Mouse (Mus musculus): ENCODE results near the gene Gtf2f2.
"Not testable (repeated sequence)": the region's sequence is repeated elsewhere in the genome, so short reads cannot be mapped to it uniquely, and the experiment has no call there.

Gtf2f2 gene

DNA sequence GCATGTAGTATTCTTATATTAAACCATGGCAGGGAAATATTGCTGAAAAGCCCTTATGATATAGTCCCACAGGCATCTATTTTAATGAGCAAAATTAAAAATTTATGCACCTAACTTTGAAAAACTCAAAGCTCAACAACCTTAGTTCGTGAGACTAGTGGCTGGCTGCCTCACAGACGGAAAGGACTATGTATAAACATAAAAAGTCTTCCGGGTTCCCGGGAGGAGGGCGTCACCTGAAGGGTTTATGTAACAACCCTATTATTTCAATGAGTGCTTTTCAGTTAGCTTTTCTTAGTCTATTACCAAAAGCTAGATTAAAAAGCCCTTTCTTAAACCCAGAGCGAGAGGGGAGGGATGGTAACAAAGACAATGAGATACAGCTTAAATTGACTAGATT is 98.7 kb downstream of the Gtf2f2 start:
- no peak for DNase-seq

DNA sequence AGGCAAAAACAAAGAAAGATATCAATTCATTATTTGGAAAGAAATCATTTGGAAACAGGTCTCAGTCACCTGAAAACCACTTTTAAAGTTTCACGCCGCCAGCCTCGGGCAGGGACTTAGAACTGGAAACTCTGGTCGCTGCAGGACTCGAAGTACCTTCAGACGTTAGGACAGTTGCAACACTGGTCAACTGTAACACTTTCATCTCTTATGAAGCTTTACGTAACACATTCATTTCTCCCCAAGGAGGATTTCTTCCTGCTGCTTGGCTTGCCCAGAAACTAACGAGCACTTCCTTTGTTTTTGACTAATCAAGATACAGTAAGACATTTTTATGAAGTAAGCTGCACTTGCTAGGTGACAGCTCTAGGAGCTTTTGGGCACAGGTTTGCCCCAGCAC is 103.7 kb downstream of the Gtf2f2 start:
- no peak for DNase-seq

DNA sequence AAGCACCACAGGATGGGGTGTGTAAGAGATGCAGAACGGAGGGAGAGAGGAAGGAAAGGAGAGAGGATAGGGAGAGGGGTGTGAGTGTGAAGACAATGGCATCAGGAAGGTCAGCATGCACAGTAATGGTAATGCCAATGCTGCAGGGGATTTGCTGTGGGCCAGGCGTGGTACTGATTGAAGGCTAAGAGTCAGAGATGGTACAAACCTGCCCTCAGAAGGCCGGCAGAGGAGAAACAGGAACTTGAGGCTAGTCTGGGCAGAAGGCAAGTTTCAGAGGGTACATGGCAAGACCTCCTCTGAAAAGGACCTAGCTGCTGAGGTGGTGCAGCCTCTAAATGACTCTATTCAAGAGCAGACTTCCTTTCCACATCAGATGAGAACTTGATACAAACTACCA is 105.7 kb downstream of the Gtf2f2 start:
- no peak for DNase-seq

DNA sequence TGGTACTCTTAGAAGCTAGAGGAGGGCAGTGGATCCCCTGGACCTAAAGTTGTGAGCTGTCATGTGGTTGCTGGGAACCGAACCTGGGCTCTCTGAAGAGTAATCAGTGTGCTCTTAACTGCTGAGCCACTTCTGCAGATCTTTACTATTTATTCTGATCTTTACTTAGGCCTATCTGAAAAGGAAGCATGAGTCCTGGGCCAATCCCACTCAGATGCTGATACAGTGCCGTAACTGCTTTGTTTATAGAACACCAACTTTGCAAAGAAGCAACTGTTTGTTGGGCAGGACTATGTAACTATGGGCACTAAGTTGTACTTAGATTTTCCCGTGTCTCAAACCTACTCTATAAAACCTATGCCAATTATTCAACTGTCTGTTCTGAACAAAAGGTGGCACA is 107.5 kb downstream of the Gtf2f2 start:
- DNase-seq: no peak

DNA sequence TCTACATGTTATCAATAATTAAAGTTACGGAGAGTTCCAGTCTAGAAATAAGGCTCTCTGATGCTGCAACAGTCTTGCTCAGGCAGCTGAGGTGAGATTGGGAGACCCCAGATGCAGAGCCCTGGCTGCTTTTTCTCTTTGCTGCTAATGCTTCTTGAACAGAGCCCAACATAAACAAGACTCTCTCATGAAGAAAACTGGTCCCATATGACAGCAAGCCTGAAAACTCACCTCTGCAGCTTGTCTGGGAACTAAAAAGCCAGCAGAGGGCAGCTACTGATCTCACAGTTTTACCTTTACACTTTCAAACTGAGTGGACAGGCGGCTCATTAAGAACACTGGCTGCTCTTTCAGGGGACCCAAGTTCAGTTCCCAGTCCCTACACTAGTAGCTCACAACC is 108.7 kb downstream of the Gtf2f2 start:
- no peak for DNase-seq

DNA sequence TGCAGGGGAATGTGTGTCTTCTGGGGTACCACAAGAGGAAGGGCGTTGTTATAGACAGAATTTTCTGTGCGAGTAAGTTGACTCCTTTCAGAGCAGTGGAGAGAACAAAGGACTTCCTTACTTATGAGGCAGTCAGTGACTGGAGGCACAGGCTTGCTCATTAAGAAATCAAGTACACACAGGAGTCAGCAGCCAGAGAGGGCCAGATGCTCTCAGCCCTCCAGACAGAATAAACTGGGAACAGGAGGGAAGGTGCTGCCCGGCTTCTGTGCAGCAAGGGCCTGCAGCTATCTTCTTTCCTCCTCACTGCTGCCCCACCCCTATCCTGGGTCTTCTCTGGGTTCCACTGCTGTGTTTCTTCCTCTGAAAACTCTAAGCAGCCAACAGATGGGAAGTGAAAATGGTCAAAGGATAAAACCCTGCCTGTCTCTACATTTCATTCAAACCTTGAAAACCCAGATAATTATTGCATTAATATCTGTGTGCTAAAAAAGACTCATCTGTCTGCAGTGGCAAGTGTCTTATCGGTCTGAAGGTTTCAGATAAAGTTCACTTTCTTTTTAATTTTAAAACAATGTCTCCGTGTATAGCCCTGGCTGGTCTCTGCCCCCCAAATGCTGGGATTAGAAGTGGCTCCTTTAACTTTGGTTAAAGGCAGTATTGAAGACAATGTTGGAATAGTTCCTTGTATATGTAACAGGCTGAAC is 109.7 kb downstream of the Gtf2f2 start:
- no peak for DNase-seq

DNA sequence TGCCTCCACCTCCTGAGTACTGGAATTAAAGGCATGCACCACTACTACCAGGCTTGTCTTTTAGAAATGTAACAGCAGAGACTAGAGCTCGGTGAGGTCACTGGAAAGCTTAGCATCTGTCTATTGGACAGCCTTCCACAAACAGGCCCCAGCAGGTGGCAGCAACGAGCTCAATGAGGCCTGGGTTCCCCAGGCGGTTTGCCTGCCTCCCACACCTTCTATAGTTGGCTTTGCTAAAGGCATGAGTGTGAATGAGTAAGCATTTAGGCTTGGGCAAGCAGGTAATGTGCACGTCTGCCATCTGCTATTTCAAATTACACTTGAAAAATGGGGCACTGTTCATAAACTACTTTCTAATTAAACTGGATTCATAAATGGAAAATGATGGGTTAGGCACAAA is 111.1 kb downstream of the Gtf2f2 start:
- peak; percentile 81 to 82 for DNase-seq

DNA sequence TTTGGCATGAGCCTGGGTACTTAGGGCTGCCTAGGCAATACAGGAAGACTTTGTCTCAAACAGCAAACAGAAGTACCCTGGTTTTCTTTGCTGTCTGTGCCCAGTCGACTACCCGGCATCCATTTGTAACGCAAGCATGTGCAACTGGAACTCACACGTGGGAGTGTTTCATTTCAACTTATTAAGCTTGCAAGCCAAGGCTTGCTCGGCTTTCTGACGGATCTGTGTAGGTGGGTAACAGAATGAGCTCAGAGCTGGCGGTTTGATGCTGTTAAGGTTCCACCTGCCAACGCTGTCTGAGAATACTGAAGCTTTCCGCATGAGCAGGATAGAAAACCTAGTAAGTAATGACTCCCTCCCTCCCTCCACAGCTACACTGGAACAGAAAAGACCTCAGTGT is 118.5 kb downstream of the Gtf2f2 start:
- DNase-seq: no peak

DNA sequence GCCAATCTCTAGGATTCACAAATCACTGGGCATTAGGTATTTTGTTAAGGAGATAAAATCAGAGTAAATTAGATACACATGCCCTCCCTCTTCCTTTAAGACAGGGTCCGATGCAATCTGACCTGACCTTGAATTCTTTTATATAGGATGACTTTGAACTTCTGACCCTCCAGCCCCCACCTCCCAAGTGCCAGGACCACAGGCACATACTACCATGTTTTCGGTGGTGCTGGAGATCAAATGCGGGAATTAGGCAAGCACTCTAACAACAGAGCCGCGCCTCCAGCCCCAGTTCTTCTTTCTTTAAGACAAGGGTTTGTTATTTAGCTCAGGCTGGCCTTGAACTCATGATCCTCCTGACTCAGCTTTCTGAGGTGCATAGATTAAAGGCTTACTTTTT is 126.8 kb downstream of the Gtf2f2 start:
- no peak for DNase-seq

DNA sequence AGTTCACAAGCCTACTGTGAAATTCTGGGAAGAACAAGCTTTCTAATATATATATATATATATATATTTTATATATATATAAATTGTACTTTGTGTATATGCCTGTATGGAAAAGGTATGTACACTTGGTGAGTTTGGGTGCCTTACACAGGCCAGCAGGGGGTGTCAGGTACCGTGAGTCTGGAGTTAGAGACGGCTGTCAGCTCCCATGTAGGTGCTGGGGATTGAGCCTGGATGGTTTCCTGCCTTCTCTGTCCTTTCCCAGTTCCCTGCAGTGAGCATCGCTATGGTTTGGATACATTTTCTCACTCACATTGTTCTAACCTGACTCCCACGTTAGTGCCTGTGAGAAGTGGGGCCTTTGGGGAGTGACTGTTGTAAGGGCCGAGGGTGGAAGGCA is 127.3 kb downstream of the Gtf2f2 start:
- DNase-seq: no peak

DNA sequence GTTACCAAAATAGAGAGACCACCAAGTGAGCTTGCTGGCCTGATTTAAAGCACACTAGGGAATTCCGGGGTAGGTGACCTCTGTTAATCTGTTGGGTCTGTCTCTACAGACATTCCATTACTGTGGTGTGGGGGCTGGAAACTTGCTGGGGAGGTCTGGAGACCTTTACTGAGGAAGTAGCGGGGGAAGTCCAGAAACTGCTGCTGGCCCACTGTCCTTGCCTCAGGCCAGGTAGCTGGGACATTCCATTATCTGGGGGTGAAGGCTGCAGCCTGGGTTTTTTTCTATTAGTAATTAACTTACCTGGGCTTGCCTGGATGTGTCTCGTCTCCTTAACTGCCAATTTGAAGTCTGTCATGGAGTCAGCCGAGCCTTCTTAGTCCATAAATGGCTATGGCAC is 128.8 kb downstream of the Gtf2f2 start:
- DNase-seq: no peak

DNA sequence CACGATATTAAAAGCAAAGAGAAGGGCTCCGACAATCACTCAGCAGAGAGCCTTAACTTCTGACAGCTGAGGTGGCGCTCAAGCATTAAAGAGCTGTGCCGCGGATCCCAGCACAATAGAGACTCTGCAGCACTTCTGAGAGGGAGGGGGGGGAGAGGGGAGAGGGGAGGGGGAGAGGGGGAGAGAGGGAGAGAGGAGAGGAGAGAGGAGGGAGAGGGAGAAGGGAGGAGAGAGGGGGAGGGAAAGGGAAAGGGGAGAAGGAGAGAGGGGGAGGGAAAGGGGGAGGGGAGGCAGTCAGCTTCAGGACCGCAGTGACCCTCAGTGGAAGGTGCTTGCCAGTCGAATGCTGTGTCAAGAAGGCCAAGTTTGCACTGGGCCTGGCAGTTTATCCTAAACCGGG is 131.7 kb downstream of the Gtf2f2 start:
- DNase-seq: no peak

DNA sequence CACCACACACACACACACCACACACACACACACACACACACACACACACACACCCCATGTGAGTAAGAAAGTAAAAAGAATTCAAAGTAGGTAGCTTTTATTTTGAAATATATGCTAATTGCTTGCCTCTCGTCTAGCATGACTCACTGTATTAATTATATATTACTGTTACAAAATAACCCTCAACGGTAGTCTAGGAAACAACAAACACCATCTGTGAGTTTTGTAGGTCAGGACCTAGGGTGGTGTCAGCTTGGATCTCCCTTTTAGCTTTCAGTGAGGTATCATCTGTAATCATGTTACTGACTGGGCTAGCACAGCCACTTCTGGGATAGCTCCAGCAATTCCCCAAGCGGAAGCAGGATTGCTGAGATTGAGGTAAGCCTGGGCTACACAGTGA is 133.4 kb downstream of the Gtf2f2 start:
- no peak for DNase-seq

DNA sequence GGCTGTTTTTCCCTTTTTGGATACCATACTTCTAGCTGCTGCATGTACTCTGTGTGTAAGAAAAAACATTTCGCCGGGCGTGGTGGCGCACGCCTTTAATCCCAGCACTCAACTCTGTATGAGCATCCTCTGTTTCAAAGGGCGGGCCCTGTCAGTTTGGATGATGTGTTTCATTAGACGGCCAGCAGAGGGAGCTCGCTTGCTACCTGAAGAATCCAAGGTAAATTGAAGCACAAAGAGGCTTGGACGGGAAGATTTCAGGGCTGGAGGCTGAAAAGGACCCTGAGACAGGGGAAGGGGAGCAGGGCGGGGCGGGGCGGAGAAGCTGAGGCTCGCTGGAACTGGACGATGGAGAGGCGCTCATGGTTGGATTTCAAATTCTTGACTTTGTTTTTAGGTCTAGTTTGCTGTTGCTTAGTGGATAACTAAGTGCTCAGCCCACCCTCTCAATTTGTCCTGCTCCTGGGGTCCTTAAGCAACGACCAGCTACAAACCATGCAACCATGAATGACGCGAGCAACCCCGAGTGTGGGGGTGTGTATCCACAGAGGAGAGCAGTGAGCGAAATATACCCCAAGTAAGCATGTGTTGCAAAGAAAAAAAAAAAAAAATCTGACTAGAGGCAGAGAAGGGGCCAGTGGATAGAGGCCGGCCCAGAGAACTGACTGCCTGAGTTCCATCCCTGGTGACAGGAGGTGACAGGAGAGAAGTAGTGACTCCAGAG is 134.2 kb downstream of the Gtf2f2 start:
- peak; percentile 78 to 79 for DNase-seq

DNA sequence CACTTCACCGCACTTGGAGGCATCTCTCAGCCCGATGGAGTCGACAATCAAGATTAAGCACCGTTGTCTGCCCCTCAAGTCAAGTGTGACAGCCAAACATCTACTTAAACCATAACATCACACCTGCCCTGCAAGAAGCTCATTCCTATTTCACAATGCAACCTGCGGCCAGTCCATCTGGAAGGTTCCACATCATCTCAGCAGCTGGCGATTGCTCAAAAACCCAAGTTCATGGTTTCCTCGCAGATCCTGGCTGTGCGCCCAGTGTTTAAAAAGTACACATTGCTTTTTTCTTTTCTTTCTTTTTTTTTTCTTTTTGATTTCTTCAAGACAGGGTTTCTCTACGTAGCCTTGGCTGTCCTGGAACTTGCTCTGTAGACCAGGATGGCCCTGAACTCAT is 137.1 kb downstream of the Gtf2f2 start:
- no peak for DNase-seq

DNA sequence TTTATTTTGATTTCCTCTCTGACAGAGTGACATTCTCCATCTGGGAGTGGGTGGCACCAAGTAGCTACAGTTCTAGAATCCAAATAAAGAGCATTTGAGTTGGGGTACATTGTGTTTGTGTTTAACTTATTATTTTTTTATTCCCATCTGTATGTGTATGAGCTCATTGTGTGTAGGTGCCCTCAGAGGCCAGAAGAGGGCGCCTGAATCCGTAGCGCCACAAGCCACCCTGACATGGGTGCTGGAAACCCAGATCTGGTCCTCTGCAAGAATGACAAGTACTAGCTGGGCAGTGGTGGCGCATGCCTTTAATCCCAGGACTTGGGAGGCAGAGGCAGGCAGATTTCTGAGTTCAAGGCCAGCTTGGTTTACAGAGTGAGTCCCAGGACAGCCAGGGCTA is 138.9 kb downstream of the Gtf2f2 start:
- no peak for DNase-seq

DNA sequence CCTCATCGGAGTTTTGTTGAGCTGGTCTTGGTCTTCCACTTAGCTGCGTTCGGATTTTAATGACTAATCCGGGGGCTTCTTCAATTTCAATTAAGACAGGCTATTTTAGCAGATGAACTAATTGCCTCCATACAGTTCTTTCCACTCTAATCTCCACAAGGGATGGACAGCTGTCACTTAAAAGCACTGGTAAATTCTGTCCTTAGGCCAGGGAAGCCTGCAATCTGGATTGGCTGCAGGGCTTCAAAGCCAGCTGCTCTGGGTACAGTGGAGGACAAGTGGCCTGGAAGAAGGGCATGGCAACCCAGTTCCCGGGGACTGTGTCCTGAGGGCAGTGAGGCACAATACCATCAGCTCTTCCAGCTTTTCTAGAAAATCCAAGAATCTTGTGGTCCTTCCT is 139.6 kb downstream of the Gtf2f2 start:
- no peak for DNase-seq

DNA sequence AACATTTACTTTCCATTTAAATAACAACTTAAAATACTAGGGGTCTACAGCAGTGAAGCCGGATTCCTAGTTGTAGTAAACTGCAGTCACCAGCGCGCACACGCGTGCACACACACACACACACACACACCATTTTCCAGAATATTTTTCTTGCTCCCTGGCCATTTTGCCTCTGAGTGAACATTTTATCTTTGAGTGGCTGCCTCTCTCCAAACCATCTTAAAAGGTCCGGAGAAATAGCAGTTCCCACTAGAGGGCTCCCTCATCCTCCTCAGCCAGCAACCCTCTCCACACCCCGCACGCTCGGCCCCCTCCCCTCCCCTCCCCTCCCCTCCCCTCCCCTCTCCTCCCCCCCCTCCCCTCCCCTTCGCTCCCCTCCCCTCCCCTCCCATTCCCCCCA is 140.0 kb downstream of the Gtf2f2 start:
- no peak for DNase-seq

DNA sequence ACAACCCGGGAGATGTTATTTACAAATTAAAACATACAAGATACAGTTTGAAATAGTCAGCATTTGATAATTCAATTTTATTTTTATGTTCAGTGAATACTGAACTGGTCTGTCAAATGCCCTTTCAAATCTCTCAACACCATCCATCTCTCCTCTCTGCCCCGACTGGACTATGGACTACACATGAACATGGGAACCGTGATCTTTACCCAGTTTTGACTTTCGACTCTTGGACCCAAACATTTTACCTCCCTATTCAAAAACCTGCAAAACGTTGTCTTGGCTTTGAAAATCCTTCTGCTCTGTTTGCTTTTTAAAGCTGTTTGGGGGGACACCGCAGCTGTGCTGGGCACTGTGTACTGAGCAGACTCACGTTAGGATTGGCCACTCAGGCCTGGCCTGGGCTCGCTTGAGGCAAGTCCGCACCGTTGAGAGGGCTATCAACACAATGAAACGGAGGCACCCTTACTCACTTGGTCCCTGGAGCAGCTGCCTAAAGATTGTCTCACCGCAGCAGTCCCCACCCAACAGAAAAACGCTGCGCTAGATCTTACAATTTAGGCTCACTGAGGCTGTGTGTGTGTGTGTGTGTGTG is 140.8 kb downstream of the Gtf2f2 start:
- no peak for DNase-seq

DNA sequence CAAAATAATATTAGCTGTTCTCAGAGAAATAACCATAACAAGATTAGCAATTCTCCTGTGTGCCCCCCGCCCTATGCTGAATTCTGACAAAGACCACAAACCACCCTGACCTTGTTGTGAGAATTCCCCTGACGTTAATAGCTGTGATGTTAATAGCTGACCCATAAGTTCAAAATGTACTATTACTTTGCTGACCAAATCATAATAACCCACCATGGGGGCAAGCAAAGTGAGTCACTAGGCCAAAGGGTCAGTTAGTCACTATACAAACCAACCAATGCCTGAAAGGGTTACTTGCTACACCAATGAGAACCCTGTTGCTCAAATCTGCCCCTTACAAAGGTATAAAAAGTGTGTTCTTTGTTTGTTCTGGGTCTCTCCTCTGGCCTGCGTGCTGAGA is 142.6 kb downstream of the Gtf2f2 start:
- DNase-seq: not testable (repeated sequence)

DNA sequence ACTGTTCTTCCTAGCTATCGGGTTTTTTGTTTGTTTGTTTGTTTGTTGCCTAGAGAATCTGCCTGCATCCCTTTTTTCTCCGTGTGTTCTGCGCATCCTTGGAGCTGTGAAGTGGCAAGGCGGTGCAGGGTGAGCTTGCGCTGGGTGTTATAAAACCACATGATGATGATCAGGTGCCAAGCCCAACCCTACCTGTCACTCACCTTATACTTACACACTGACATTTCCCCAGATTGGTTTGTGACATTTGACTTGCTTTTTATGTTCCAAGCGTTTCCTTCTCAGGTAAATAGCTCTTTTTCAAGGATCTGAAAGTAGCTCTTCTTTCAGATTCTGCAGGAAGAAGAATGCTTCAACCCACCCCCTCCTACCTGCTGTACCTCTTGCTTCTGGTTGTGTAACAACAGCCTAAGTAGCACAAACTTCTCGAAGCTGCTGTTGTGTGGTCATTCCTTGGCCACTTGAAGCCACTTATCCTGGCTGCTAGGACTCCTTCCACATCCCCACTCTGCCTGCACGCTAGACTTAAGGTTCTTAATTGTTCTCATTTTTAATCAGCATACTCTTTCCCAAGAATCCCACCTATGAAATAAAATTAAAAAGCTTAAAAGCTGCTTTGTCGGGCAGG is 143.8 kb downstream of the Gtf2f2 start:
- no peak for DNase-seq

DNA sequence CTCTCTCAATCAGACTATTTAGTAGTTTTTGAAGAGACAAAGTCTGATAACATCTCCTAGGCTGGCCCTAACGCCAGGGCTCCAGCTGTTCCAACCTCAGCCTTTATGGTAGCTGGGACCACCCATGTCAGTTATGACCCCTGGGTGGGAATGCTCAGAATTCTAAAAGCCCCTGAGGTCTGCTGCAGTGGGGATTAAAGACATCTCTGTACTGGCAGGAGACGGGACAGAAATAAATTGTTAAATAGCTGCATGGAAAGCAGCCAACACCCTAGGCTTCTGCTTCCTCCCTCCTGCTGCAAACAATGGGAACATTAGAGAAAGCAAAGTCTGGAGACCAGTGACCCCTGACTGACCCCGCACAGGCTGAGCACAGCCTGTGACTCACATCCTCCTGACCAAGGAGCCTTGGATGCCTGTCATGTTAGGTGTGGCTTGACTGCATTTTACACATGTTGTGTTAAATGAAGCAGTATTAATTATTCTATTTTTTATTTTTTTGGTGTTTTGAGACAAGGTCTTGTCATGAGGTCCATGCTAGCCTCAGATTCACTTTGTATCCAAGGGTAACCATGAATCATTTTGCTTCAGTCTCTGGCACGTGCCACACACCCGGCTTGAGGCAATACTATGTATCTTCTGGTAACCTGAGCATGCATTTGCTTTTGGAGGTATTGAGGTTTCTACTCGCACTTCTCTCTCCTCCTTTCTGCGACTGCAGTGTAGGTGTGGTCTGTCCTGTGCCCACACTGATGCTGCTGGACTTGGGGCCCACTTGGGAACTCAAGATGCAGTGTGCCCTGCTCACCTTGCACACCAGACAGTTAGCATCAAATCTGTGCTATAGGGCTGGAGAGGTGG is 146.9 kb downstream of the Gtf2f2 start:
- DNase-seq: no peak

DNA sequence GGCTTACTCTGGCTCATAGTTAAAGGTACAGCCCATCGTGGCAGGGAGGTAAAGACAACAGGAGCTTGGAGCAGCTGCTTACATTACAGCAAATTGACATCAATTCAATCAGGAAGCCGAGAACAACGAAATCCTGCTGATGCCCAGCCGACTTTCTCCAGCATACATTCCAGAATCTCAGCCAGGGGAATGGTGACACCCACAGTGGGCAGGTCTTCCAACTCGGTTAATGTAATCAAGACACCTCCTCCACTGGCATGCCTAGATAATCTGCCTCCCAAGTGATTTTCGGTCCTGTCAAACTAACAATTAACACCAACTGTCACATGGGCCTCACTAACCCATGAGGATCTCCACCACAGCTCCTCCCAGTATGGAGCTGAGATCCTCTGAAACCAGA is 148.0 kb downstream of the Gtf2f2 start:
- no peak for DNase-seq
